8 mouse cellular contexts compared by ENCODE assay signal in the genomic region with DNA sequence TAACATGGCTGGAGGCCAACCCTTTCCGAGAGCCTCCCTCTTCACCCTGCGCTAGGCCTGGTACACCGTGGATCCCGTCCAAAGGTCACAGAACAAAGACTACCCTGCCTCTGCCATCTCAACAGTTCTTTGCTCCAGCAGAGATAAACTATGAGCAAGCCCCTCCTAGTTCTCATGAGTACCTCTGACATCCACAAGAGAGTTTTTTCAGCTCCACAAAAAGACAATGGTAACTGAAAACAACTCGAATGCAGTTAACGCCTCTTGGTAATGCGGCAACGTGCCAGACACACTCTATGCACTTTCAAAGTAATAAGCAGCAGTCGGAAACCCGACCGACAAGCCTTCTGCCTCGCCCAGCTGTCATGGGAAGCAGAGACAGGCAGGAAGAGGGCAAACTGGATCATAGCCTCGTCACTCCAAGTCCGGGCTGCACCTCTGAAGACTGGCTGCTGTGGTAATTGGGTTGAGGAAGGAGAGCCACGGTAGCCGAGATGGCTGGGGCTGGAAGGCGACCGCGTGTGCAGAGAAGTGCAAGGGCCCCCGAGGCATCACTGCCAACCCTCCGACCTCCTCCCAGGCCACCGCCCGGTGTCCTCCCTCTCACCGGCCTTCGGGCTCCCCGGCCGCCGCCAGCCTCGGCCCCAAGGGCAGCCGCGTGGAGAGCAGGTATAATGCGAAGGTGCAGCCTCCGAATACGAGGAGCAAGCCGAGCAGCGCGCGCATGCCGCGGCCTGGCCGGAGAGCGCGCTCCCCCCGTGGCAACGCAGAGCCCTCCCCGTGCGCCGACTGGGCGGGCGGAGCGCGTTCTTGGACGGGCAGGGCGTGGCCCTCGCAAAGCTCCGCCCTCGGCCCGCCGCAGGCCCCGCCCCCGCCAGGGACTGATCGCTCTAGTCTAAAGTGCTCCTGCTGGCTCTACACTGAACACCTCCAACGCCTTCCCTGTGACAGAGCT. TPM values are rescaled to one million over a fixed set of nuclear protein-coding genes. Genes with fewer than 3 reads are reported as not detected.
DNase-seq lines count a peak whose midpoint lies in the region; ATAC-seq and TF ChIP-seq lines count a peak whose summit lies in the region.

A gene (minus strand): TSS at position 792 of the 955 bp plus-strand sequence.

- peak within 1 kb of the TSS; percentile 89 for H3K4me3 ChIP-seq in bone marrow, adult 2 months (replicated peaks; ENCODE audit: control insufficient read depth, low read depth, low read length)
- H3K4me3 ChIP-seq in embryonic facial prominence, embryonic 15.5 days (replicated peaks), result peak within 1 kb of the TSS; percentile 85
- peak within 1 kb of the TSS; percentile 75 for H3K4me3 ChIP-seq in limb, embryonic 14.5 days (replicated peaks; ENCODE audit: low read length)
- peak within 1 kb of the TSS; percentile 72 for H3K4me3 ChIP-seq in midbrain, postnatal 0 days (ENCODE audit: low read depth, low read length)

- DNase-seq in 3T3-L1 (ENCODE audit: low read depth, low spot score), result peak; percentile 84
- peak; percentile 80 for DNase-seq in heart, adult 8-10 months (ENCODE audit: low spot score)
- peak; percentile 94 for DNase-seq in kidney, adult 9 months
- peak; percentile 81 for DNase-seq in limb, embryonic 14.5 days (ENCODE audit: low spot score)
- DNase-seq in midbrain, postnatal 0 days (ENCODE audit: low spot score), result peak; percentile 89
- peak; percentile 83 to 86 for DNase-seq in spleen, postnatal 14 days (ENCODE audit: low spot score in 2 of 2)

- no peaks in the 10 kb centered on the region for H3K9me3 ChIP-seq in embryonic facial prominence, embryonic 15.5 days (replicated peaks)
- no peaks in the 10 kb centered on the region for H3K9me3 ChIP-seq in limb, embryonic 14.5 days (ENCODE audit: control insufficient read depth, low read length)
- H3K9me3 ChIP-seq in midbrain, postnatal 0 days (ENCODE audit: low read length), result no peaks in the 10 kb centered on the region

- H3K27ac ChIP-seq in bone marrow, adult 2 months (ENCODE audit: control insufficient read depth, insufficient read depth, low read depth, low read length, poor library complexity), result peak within 1 kb of the TSS; percentile 63
- peak within 1 kb of the TSS; percentile 81 for H3K27ac ChIP-seq in embryonic facial prominence, embryonic 15.5 days (replicated peaks)
- H3K27ac ChIP-seq in limb, embryonic 14.5 days (replicated peaks; ENCODE audit: low read depth, low read length), result peak within 1 kb of the TSS; percentile 63; the same call in 1 of the 2 replicates
- peak within 1 kb of the TSS; percentile 83 for H3K27ac ChIP-seq in midbrain, postnatal 0 days (ENCODE audit: low read depth, low read length)

- H3K36me3 ChIP-seq in embryonic facial prominence, embryonic 15.5 days, result no peaks in the 10 kb centered on the region
- no peaks in the 10 kb centered on the region for H3K36me3 ChIP-seq in limb, embryonic 14.5 days (ENCODE audit: control insufficient read depth, insufficient read depth, low read length)
- H3K36me3 ChIP-seq in midbrain, postnatal 0 days (ENCODE audit: insufficient read depth, low read length), result no peaks in the 10 kb centered on the region

- peaks cover 2% of the 10 kb centered on the region for H3K4me1 ChIP-seq in bone marrow, adult 2 months (ENCODE audit: control insufficient read depth, insufficient read depth, low read length)
- H3K4me1 ChIP-seq in embryonic facial prominence, embryonic 15.5 days, result peaks cover 14% of the 10 kb centered on the region
- H3K4me1 ChIP-seq in limb, embryonic 14.5 days (ENCODE audit: control insufficient read depth, insufficient read depth, low read length), result peaks cover 10% of the 10 kb centered on the region
- H3K4me1 ChIP-seq in midbrain, postnatal 0 days (ENCODE audit: insufficient read depth, low read length), result peaks cover 10% of the 10 kb centered on the region; the same call in 1 of the 2 replicates

- ATAC-seq in embryonic facial prominence, embryonic 15.5 days (ENCODE audit: insufficient number of reproducible peaks, low FRiP score, low TSS enrichment, low read depth), result peak; percentile 94
- peak; percentile 97 for ATAC-seq in limb, embryonic 14.5 days (ENCODE audit: low FRiP score, low read depth)
- ATAC-seq in midbrain, postnatal 0 days (ENCODE audit: low FRiP score), result peak; percentile 98

- TF ChIP-seq CTCF in bone marrow, adult 2 months (IDR thresholded peaks at IDR 0.05; ENCODE audit: control insufficient read depth, insufficient read depth, low read length), result no peak
- no peak for TF ChIP-seq CTCF in midbrain, postnatal 0 days (IDR thresholded peaks at IDR 0.05)

- WGBS in bone marrow, adult 2 months, result 2% methylated on average over 63 of the region's 63 CpGs
- WGBS in embryonic facial prominence, embryonic 15.5 days, result under 1% methylated on average over 57 of the region's 63 CpGs
- 1% methylated on average over 34 of the region's 63 CpGs for WGBS in limb, embryonic 14.5 days
- WGBS in midbrain, postnatal 0 days, result under 1% methylated on average over 61 of the region's 63 CpGs

- H3K27me3 ChIP-seq in embryonic facial prominence, embryonic 15.5 days, result no peaks in the 10 kb centered on the region
- no peaks in the 10 kb centered on the region for H3K27me3 ChIP-seq in limb, embryonic 14.5 days (ENCODE audit: control insufficient read depth, insufficient read depth, low read length)
- no peaks in the 10 kb centered on the region for H3K27me3 ChIP-seq in midbrain, postnatal 0 days (ENCODE audit: insufficient read depth, low read length)

- peak; percentile 60; the same call in 1 of the 2 replicates for TF ChIP-seq POLR2A in bone marrow, adult 2 months (IDR thresholded peaks at IDR 0.05; ENCODE audit: borderline replicate concordance, control insufficient read depth, low read depth, low read length)
- peak; percentile 65; the same call in 1 of the 2 replicates for TF ChIP-seq POLR2A in limb, embryonic 14.5 days (IDR thresholded peaks at IDR 0.05; ENCODE audit: borderline replicate concordance, extremely low read depth, insufficient read depth, insufficient read length)

- peak within 1 kb of the TSS; percentile 87 for H3K4me2 ChIP-seq in embryonic facial prominence, embryonic 15.5 days (replicated peaks)
- H3K4me2 ChIP-seq in limb, embryonic 14.5 days (replicated peaks; ENCODE audit: low read depth, low read length, severe bottlenecking), result peak within 1 kb of the TSS; percentile 89
- peak within 1 kb of the TSS; percentile 87 for H3K4me2 ChIP-seq in midbrain, postnatal 0 days (ENCODE audit: low read depth, low read length, poor library complexity, severe bottlenecking)

- peak within 1 kb of the TSS; percentile 68 for H3K9ac ChIP-seq in embryonic facial prominence, embryonic 15.5 days
- peak within 1 kb of the TSS; percentile 82 for H3K9ac ChIP-seq in limb, embryonic 14.5 days (ENCODE audit: low read depth, low read length, severe bottlenecking)
- peak within 1 kb of the TSS; percentile 87 for H3K9ac ChIP-seq in midbrain, postnatal 0 days (replicated peaks; ENCODE audit: low read length, poor library complexity, severe bottlenecking)

RNA-seq across cellular contexts. Expression of the gene that starts here (rescaled TPM):
- 11.9 and 15.0 TPM in 2 replicates for polyA plus RNA-seq in bone marrow, adult 2 months (2011; ENCODE audit: insufficient read depth, insufficient read length, low replicate concordance, missing spikeins)
- 38.6 and 42.4 TPM in 2 replicates for polyA plus RNA-seq in embryonic facial prominence, embryonic 15.5 days (2015; fragmentation: Nextera tagmentation; extraction: Ambion mirVana)
- total RNA-seq in heart, adult 8-10 months (2022), result 10 to 100 TPM; 11.1 to 17.8 (median 14.1) TPM
- 27.6 and 30.5 TPM in 2 replicates for polyA plus RNA-seq in limb, embryonic 14.5 days (2012; rRNA removed)
- polyA plus RNA-seq in limb, embryonic 14.5 days (2014; fragmentation: Nextera tagmentation; extraction: Ambion mirVana), result 42.3 and 42.8 TPM in 2 replicates
- 28.5 and 28.7 TPM in 2 replicates for total RNA-seq in midbrain, postnatal 0 days (2014; rRNA removed)
- polyA plus RNA-seq in midbrain, postnatal 0 days (2015; fragmentation: Nextera tagmentation; extraction: Ambion mirVana), result 49.8 and 52.0 TPM in 2 replicates

Comparison
In these comparisons a context has a peak if more than half of its experiments do, and no peak if none do; other contexts are left out.
1. Peak in every context shown above with its lines: DNase-seq, ATAC-seq, H3K4me3 ChIP-seq and H3K27ac ChIP-seq.